Mouse (Mus musculus) forebrain, postnatal 0 days (tissue): ENCODE measurements around the gene Med4. TPM values are rescaled to one million over a fixed set of nuclear protein-coding genes. Genes with fewer than 3 reads are reported as not detected.
A peak's percentile ranks its signal among the peaks of the same experiment; 100 is the strongest.

Experiments
- ATAC-seq: fragments of 200-750 bp; cut with Nextera tagmentation; 2 replicates; pipeline ENCODE4 v1.8.0; 2017; ENCODE audit warnings: mild to moderate bottlenecking, moderate library complexity
- DNase-seq: peaks from one replicate; pipeline ENCODE4 v3.0.0-alpha.2; 2015
- H3K27ac ChIP-seq: fragments of 300-500 bp; sonication (generic); 2 replicates; pipeline ENCODE4 v1.5.1; 2014; ENCODE audit warnings: low read depth, mild to moderate bottlenecking, antibody characterized with exemption, low read length, moderate library complexity, mixed read lengths
- H3K27me3 ChIP-seq: fragments of 300-500 bp; sonication (generic); 2 replicates; pipeline ENCODE4 v1.6.1; 2014; ENCODE audit warnings: mild to moderate bottlenecking, low read length, mixed read lengths; ENCODE audit not compliant: insufficient read depth
- H3K36me3 ChIP-seq: fragments of 300-500 bp; sonication (generic); 2 replicates; pipeline ENCODE4 v1.6.1; 2014; ENCODE audit warnings: mild to moderate bottlenecking, moderate library complexity; ENCODE audit not compliant: insufficient read depth
- H3K4me1 ChIP-seq: fragments of 300-500 bp; sonication (generic); 2 replicates; pipeline ENCODE4 v1.6.1; 2014; ENCODE audit warnings: antibody characterized with exemption; ENCODE audit not compliant: insufficient read depth
- H3K4me2 ChIP-seq: fragments of 300-500 bp; sonication (generic); 2 replicates; pipeline ENCODE4 v1.6.1; 2014; ENCODE audit warnings: low read depth, mild to moderate bottlenecking, moderate library complexity
- H3K4me3 ChIP-seq: fragments of 300-500 bp; sonication (generic); 2 replicates; pipeline ENCODE4 v1.5.1; 2014; ENCODE audit warnings: low read depth, low read length, mixed read lengths
- H3K9ac ChIP-seq: fragments of 300-500 bp; sonication (generic); 2 replicates; pipeline ENCODE4 v1.6.1; 2014; ENCODE audit warnings: mild to moderate bottlenecking
- H3K9me3 ChIP-seq: fragments of 300-500 bp; sonication (generic); 2 replicates; pipeline ENCODE4 v1.6.1; 2016; ENCODE audit warnings: low read length
- CTCF ChIP-seq: sonication (generic); IDR thresholded peaks from 2 replicates; pipeline ENCODE4 v1.5.1; 2016; ENCODE audit warnings: antibody characterized with exemption, control low read depth, low read depth
- WGBS: fragments of 180-500 bp; shearing (Covaris S2); extraction: QIAGEN DNeasy Blood & Tissue Kit; methylation state at CpG from one replicate; pipeline ENCODE4 v1.1.7; 2014; 5-methylcytosine and 5-hydroxymethylcytosine counted together
- polyA plus RNA-seq: library from polyadenylated mRNA; unstranded; fragments of >200 nt; fragmentation: Nextera tagmentation; extraction: Ambion mirVana; gene quantifications from 2 replicates; pipeline ENCODE4 v1.2.1, GENCODE M21; 2015
- total RNA-seq: library from RNA; depleted of rRNA; stranded (reverse); fragments of >200 nt; gene quantifications from 2 replicates; pipeline ENCODE4 v1.2.3, GENCODE M21; 2014; rRNA removed

The Med4 gene
- total RNA-seq (38.4 and 50.7 TPM in 2 replicates), polyA plus RNA-seq (85.4 and 89.6 TPM in 2 replicates)

GRCm38 (mm10) chr14:73509765-73510423, at the start of gene Med4:
TSS of gene Med4 (plus strand) at chr14:73510025.
- peak; percentile 100 for TF ChIP-seq CTCF
- 2% methylated on average over 41 of the region's 41 CpGs for whole genome bisulfite sequencing
- ATAC-seq, result peak; percentile 98
- Histone ChIP-seq H3K27me3 (no peaks in the 10 kb centered on the region), H3K36me3 (peaks cover 11% of the 10 kb centered on the region; the same call in 1 of the 2 replicates), H3K4me1 (peaks cover 5% of the 10 kb centered on the region; the same call in 1 of the 2 replicates), H3K4me3 (peak within 1 kb of the TSS; percentile 59), H3K9ac (peak within 1 kb of the TSS; percentile 67), H3K27ac (no peak within 1 kb of the TSS), H3K4me2 (peak within 1 kb of the TSS; percentile 86), H3K9me3 (no peaks in the 10 kb centered on the region)
- DNase-seq, result peak; percentile 97

GRCm38 (mm10) chr14:73460514-73461134, 49.2 kb upstream of the Med4 start:
- H3K9ac ChIP-seq, result no peak overlapping the region
- ATAC-seq, result no peak
- no peaks in the 10 kb centered on the region for H3K4me1 ChIP-seq
- TF ChIP-seq CTCF, result no peak
- no peak overlapping the region for H3K4me2 ChIP-seq
- H3K4me3 ChIP-seq, result no peak overlapping the region
- no peak overlapping the region for H3K27ac ChIP-seq
- DNase-seq, result no peak
- 75% methylated on average over 12 of the region's 12 CpGs for WGBS
- 0 out of 2 replicates have a peak, but pooled peaks cover 3% of the 10 kb centered on the region for H3K9me3 ChIP-seq
- no peaks in the 10 kb centered on the region for H3K36me3 ChIP-seq
- no peaks in the 10 kb centered on the region for H3K27me3 ChIP-seq

GRCm38 (mm10) chr14:73462211-73462610, 47.6 kb upstream of the Med4 start:
- Histone ChIP-seq H3K4me1 (no peaks in the 10 kb centered on the region), H3K27ac (no peak overlapping the region), H3K27me3 (no peaks in the 10 kb centered on the region), H3K4me3 (no peak overlapping the region), H3K9ac (no peak overlapping the region), H3K9me3 (0 out of 2 replicates have a peak, but pooled peaks cover 3% of the 10 kb centered on the region), H3K36me3 (no peaks in the 10 kb centered on the region), H3K4me2 (no peak overlapping the region)
- ATAC-seq (no peak), DNase-seq (no peak)
- 76% methylated on average over 4 of the region's 4 CpGs for WGBS
- no peak for TF ChIP-seq CTCF

GRCm38 (mm10) chr14:73467697-73468096, 42.1 kb upstream of the Med4 start:
- no peak for DNase-seq
- Histone ChIP-seq H3K4me1 (no peaks in the 10 kb centered on the region), H3K9ac (no peak overlapping the region), H3K4me3 (no peak overlapping the region), H3K9me3 (no peaks in the 10 kb centered on the region), H3K36me3 (no peaks in the 10 kb centered on the region), H3K27ac (no peak overlapping the region), H3K27me3 (no peaks in the 10 kb centered on the region), H3K4me2 (no peak overlapping the region)
- no peak for TF ChIP-seq CTCF
- WGBS, result 86% methylated on average over 6 of the region's 6 CpGs
- no peak for ATAC-seq

- peak; percentile 91 for ATAC-seq
- H3K9ac ChIP-seq, result no peak overlapping the region
- no peak overlapping the region for H3K27ac ChIP-seq
- peak; percentile 78 for DNase-seq
- TF ChIP-seq CTCF, result no peak
- H3K36me3 ChIP-seq, result no peaks in the 10 kb centered on the region
- H3K4me3 ChIP-seq, result no peak overlapping the region
- 53% methylated on average over 7 of the region's 7 CpGs for WGBS
- H3K27me3 ChIP-seq, result no peaks in the 10 kb centered on the region
- no peak overlapping the region for H3K4me2 ChIP-seq
- no peaks in the 10 kb centered on the region for H3K9me3 ChIP-seq
- no peaks in the 10 kb centered on the region for H3K4me1 ChIP-seq
Measured at GRCm38 (mm10) chr14:73469506-73469905, 40.3 kb upstream of the Med4 start.

- no peaks in the 10 kb centered on the region for H3K4me1 ChIP-seq
- no peak overlapping the region for H3K9ac ChIP-seq
- 72% methylated on average over 8 of the region's 8 CpGs for WGBS
- no peaks in the 10 kb centered on the region for H3K27me3 ChIP-seq
- TF ChIP-seq CTCF, result no peak
- DNase-seq (no peak), ATAC-seq (no peak)
- no peak overlapping the region for H3K4me3 ChIP-seq
- no peaks in the 10 kb centered on the region for H3K36me3 ChIP-seq
- H3K4me2 ChIP-seq, result no peak overlapping the region
- H3K27ac ChIP-seq, result no peak overlapping the region
- H3K9me3 ChIP-seq, result no peaks in the 10 kb centered on the region
Measured at GRCm38 (mm10) chr14:73470593-73470992, 39.2 kb upstream of the Med4 start.

GRCm38 (mm10) chr14:73472205-73472604, 37.6 kb upstream of the Med4 start:
- no peak overlapping the region for H3K4me3 ChIP-seq
- no peak for DNase-seq
- no peak overlapping the region for H3K27ac ChIP-seq
- H3K9me3 ChIP-seq, result no peaks in the 10 kb centered on the region
- H3K4me1 ChIP-seq, result no peaks in the 10 kb centered on the region
- H3K4me2 ChIP-seq, result no peak overlapping the region
- H3K27me3 ChIP-seq, result no peaks in the 10 kb centered on the region
- no peak for ATAC-seq
- H3K9ac ChIP-seq, result no peak overlapping the region
- no peak for TF ChIP-seq CTCF
- 36% methylated on average over 7 of the region's 7 CpGs for WGBS
- no peaks in the 10 kb centered on the region for H3K36me3 ChIP-seq
